Mouse (Mus musculus) heart, embryonic 14.5 days (tissue): ENCODE measurements around the gene Esx1. TPM values are rescaled to one million over a fixed set of nuclear protein-coding genes. Genes with fewer than 3 reads are reported as not detected.
A peak's percentile ranks its signal among the peaks of the same experiment; 100 is the strongest.

Experiments used
- ATAC-seq: fragments of 200-750 bp; cut with Nextera tagmentation; 2 replicates; pipeline ENCODE4 v1.8.0; 2017; ENCODE audit warnings: low read depth, moderate TSS enrichment; ENCODE audit not compliant: insufficient number of reproducible peaks, insufficient read depth, low FRiP score
- H3K27ac ChIP-seq, 2 experiments: fragments of 200-500 bp in 1 of 2; fragments of 300-500 bp in 1 of 2; sonication (generic) in 1 of 2; replicated peaks in 1 of 2; 2 replicates each; pipeline ENCODE4 v1.5.1; 2012 to 2014; ENCODE audit warnings: low read depth in 2 of 2, low read length in 2 of 2, control low read depth in 1 of 2, mild to moderate bottlenecking in 1 of 2, mixed read lengths in 1 of 2; ENCODE audit not compliant: control insufficient read depth in 1 of 2, insufficient read depth in 1 of 2
- H3K27me3 ChIP-seq: fragments of 300-500 bp; sonication (generic); 2 replicates; pipeline ENCODE4 v1.6.1; 2014; ENCODE audit warnings: mild to moderate bottlenecking, low read length, control low read depth; ENCODE audit not compliant: control insufficient read depth, insufficient read depth
- H3K36me3 ChIP-seq: fragments of 300-500 bp; sonication (generic); 2 replicates; pipeline ENCODE4 v1.6.1; 2014; ENCODE audit warnings: mild to moderate bottlenecking, control low read depth, low read length, mixed read lengths; ENCODE audit not compliant: control insufficient read depth, insufficient read depth
- H3K4me1 ChIP-seq, 2 experiments: fragments of 200-500 bp in 1 of 2; fragments of 300-500 bp in 1 of 2; sonication (generic) in 1 of 2; 2 replicates each; pipeline ENCODE4 v1.6.1; 2012 to 2014; ENCODE audit warnings: low read length in 2 of 2, control low read depth in 1 of 2, mixed read lengths in 1 of 2; ENCODE audit not compliant: control insufficient read depth in 2 of 2, insufficient read depth in 2 of 2
- H3K4me2 ChIP-seq: fragments of 300-500 bp; sonication (generic); 2 replicates; pipeline ENCODE4 v1.6.1; 2014; ENCODE audit warnings: mild to moderate bottlenecking, low read length
- H3K4me3 ChIP-seq, 2 experiments: fragments of 200-500 bp in 1 of 2; fragments of 300-500 bp in 1 of 2; sonication (generic) in 1 of 2; 2 replicates each; pipeline ENCODE4 v1.5.1; 2012 to 2014; ENCODE audit warnings: low read length in 2 of 2, mild to moderate bottlenecking in 2 of 2, control low read depth in 1 of 2, low read depth in 1 of 2, moderate library complexity in 1 of 2; ENCODE audit not compliant: control insufficient read depth in 1 of 2, insufficient read depth in 1 of 2
- H3K9ac ChIP-seq: fragments of 300-500 bp; sonication (generic); 2 replicates; pipeline ENCODE4 v1.6.1; 2014; ENCODE audit warnings: mild to moderate bottlenecking, low read length
- H3K9me3 ChIP-seq: fragments of 300-500 bp; sonication (generic); 2 replicates; pipeline ENCODE4 v1.6.1; 2016; ENCODE audit warnings: low read length, control low read depth; ENCODE audit not compliant: control insufficient read depth
- WGBS: fragments of 180-500 bp; shearing (Covaris S2); extraction: QIAGEN DNeasy Blood & Tissue Kit; methylation state at CpG from one replicate; pipeline ENCODE4 v1.1.7; 2014; 5-methylcytosine and 5-hydroxymethylcytosine counted together
- polyA plus RNA-seq: library from polyadenylated mRNA; unstranded; fragments of >200 nt; fragmentation: Nextera tagmentation; extraction: Ambion mirVana; gene quantifications from 2 replicates; pipeline ENCODE4 v1.2.1, GENCODE M21; 2014

The Esx1 gene
- polyA plus RNA-seq, 1 experiment from 2014 or later, result not detected

- H3K4me1 ChIP-seq, result no peaks in the 10 kb centered on the region
- no peak for ATAC-seq
- H3K9me3 ChIP-seq, result no peaks in the 10 kb centered on the region
- 81% methylated on average over 4 of the region's 4 CpGs for WGBS
- H3K4me2 ChIP-seq, result no peak overlapping the region
- no peak overlapping the region for H3K27ac ChIP-seq
- no peak overlapping the region for H3K9ac ChIP-seq
- H3K4me3 ChIP-seq, result no peak overlapping the region
- no peaks in the 10 kb centered on the region for H3K27me3 ChIP-seq
- no peaks in the 10 kb centered on the region for H3K36me3 ChIP-seq
Observed at GRCm38 (mm10) chrX:137143726-137144125, 21.8 kb upstream of the Esx1 start.

- 39% methylated on average over 2 of the region's 2 CpGs for WGBS
- H3K4me2 ChIP-seq, result no peak overlapping the region
Observed at GRCm38 (mm10) chrX:137142546-137142945, 20.7 kb upstream of the Esx1 start.

DNA sequence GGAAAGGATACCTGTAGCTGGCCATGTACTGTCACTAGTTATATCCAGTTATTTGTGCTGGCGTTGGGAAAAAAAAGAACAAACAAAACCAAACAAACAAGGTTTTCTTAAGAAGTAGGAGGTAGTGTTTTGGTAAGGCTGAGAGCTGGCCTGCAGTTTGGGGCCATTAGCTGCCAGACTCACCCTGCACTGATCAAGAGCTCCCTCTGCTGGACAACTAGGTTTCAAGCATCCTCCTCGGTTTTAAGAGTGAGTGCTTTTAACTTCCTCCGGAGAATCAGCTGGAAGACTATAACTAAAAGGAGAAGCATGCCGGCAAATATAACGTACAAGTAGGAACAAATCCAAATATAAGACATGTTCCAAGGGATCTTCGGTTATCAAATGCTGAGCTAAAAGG, 19.8 kb upstream of the Esx1 start:
- no peaks in the 10 kb centered on the region for H3K36me3 ChIP-seq
- no peak for ATAC-seq
- no peak overlapping the region for H3K9ac ChIP-seq
- no peak overlapping the region for H3K4me3 ChIP-seq
- no peaks in the 10 kb centered on the region for H3K4me1 ChIP-seq
- no peaks in the 10 kb centered on the region for H3K9me3 ChIP-seq
- H3K27me3 ChIP-seq, result no peaks in the 10 kb centered on the region
- H3K27ac ChIP-seq, result no peak overlapping the region
- H3K4me2 ChIP-seq, result no peak overlapping the region
- 19% methylated on average over 6 of the region's 6 CpGs for whole genome bisulfite sequencing

More at GRCm38 (mm10) chrX:137142546-137142945, 20.7 kb upstream of the Esx1 start:
- no peaks in the 10 kb centered on the region for H3K9me3 ChIP-seq
- no peaks in the 10 kb centered on the region for H3K36me3 ChIP-seq
- no peak overlapping the region for H3K4me3 ChIP-seq
- H3K9ac ChIP-seq, result no peak overlapping the region
- H3K4me1 ChIP-seq, result no peaks in the 10 kb centered on the region
- ATAC-seq, result no peak
- H3K27ac ChIP-seq, result no peak overlapping the region
- no peaks in the 10 kb centered on the region for H3K27me3 ChIP-seq

DNA sequence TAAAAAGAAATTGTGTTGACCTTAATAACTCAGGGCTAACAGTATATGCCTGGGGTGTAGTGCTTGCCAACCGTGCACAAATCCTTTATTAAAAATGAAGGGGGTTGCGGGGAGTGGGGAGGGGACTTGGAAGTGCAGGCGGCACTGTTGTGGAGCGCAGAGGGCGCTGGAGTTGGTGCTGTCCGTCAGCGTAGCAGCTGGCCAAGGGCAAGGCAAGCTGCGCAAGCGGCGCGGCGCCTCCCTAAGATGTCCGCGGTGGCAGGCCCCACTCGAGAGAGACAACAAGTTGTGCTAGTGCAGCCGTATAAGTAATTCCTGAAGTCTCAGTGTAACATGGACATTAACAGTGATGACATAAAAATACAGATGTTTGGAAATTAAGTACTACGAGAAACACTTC, 5.7 kb upstream of the Esx1 start:
- Histone ChIP-seq H3K27ac (no peak overlapping the region), H3K4me1 (no peaks in the 10 kb centered on the region), H3K27me3 (peaks cover 44% of the 10 kb centered on the region), H3K9me3 (no peaks in the 10 kb centered on the region), H3K36me3 (no peaks in the 10 kb centered on the region), H3K4me3 (no peak overlapping the region; a peak in 1 of 4 replicates), H3K9ac (no peak overlapping the region), H3K4me2 (peak overlapping the region; percentile 36)
- no peak for ATAC-seq
- 18% methylated on average over 17 of the region's 17 CpGs for WGBS

DNA sequence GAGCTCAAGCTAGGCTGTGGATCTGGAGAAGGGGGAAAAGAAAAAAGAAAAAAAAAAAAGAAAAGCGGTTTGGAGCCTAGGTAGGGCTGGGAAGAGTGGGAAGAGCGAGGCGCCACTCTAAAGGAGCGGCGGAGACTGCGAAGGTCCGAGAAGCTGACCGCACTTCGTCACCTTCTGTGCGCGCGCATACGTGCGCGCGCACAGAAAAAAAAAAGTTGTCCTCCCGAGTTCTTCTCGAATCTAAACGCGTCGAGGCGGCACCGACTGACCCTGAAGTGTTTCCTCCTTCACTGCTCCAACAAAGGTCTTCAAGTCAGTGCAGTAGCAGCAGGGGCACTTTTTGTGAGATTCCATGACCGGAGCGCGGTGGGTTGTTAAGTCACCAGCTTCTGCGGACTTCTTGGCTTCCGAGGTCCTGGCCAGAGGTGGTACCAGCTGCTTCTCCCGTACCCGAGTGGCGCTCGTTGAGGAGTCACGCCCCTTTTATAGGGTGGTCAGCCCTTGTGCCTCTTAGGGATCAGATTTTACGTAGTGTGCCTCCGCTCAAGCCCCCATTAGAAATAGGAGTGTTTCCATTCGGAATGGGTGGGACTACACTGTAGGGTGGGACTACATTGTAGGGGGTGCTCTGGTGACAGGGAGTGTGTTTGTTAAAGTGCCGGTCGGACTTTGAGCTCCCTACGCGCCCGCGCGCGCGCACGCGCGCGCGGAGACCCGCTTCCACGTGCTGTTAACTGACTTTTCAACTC, 2.0 kb downstream of the Esx1 start:
- Histone ChIP-seq H3K4me3 (peak overlapping the region; percentile 23 to 24), H3K36me3 (no peaks in the 10 kb centered on the region), H3K4me1 (peaks cover 0 to 5% of the 10 kb centered on the region in 2 experiments; a peak in 2 of 4 replicates), H3K9me3 (no peaks in the 10 kb centered on the region), H3K9ac (no peak overlapping the region), H3K27me3 (peaks cover 51% of the 10 kb centered on the region), H3K4me2 (peak overlapping the region; percentile 59), H3K27ac (no peak overlapping the region)
- ATAC-seq, result no peak
- WGBS, result 22% methylated on average over 52 of the region's 52 CpGs

DNA sequence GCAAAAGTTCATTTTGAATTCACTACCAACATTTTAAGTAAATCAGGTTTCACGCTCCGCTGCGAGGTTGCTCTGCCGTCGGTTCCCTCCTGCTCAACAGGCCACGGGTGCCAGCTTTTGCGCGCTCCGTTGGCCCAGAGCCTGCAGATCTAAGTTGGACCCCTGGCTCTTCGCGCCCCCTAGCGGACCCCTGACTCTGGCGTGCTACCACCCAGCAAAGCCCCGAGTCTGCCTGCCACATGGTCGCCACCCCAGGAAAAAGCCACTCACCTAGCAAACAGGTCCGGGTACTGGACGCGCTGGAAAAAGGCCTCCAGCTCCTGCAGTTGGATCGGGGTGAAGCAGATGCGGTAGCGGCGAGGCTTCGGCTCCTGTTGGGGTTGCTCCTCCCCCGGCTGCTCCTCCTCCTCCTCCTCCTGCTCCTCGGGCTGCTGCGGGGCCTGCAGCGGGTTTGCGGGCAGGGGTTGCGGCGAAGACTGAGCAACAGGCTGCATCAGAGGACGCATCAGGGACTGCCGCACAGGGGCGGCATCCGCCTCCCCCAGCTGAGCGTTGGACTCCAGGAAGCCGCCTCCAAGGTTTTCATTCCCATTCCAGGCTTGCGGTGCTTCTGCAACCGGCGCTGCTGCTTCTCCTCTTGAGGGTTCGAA, 3.7 kb downstream of the Esx1 start:
- Histone ChIP-seq H3K4me3 (peak overlapping the region in 1 of 2 experiments; percentile 17; a peak in 3 of 4 replicates), H3K4me1 (peaks cover 0 to 5% of the 10 kb centered on the region in 2 experiments; a peak in 2 of 4 replicates), H3K36me3 (no peaks in the 10 kb centered on the region), H3K4me2 (peak overlapping the region; percentile 23; the same call in 1 of the 2 replicates), H3K9ac (no peak overlapping the region), H3K27me3 (peaks cover 50% of the 10 kb centered on the region), H3K9me3 (no peaks in the 10 kb centered on the region), H3K27ac (no peak overlapping the region)
- 14% methylated on average over 34 of the region's 40 CpGs for WGBS
- ATAC-seq, result no peak

GRCm38 (mm10) chrX:137106498-137106897, 15.4 kb downstream of the Esx1 start:
- no peak overlapping the region for H3K4me2 ChIP-seq
- no peaks in the 10 kb centered on the region for H3K4me1 ChIP-seq
- ATAC-seq, result no peak
- H3K9me3 ChIP-seq, result no peaks in the 10 kb centered on the region
- H3K27ac ChIP-seq, result no peak overlapping the region
- no peaks in the 10 kb centered on the region for H3K36me3 ChIP-seq
- H3K27me3 ChIP-seq, result peaks cover 46% of the 10 kb centered on the region
- H3K9ac ChIP-seq, result no peak overlapping the region
- 14% methylated on average over 12 of the region's 13 CpGs for WGBS
- no peak overlapping the region for H3K4me3 ChIP-seq
